Mouse (Mus musculus) gastrocnemius, adult 8-10 months (tissue): ENCODE results near the gene Cdk5rap3. TPM values are rescaled to one million over a fixed set of nuclear protein-coding genes. Genes with fewer than 3 reads are reported as not detected.
A peak's percentile ranks its signal among the peaks of the same experiment; 100 is the strongest.

Source experiments
- DNase-seq, 2 experiments: peaks; one replicate each; pipeline ENCODE4 v3.0.0; 2022; ENCODE audit warnings: low spot score in 2 of 2
- total RNA-seq, 4 experiments: library from RNA; stranded (reverse); gene quantifications; 2 replicates each; pipeline ENCODE4 v1.2.4; 2022

The Cdk5rap3 gene
- total RNA-seq, 4 experiments from 2014 or later: 23.0 to 30.7 (median 27.9) TPM

GRCm38 (mm10) chr11:96899449-96900306 is 16.6 kb downstream of the Cdk5rap3 start:
- DNase-seq: no peak

GRCm38 (mm10) chr11:96895886-96896285 is 20.4 kb downstream of the Cdk5rap3 start:
- DNase-seq: no peak

DNA sequence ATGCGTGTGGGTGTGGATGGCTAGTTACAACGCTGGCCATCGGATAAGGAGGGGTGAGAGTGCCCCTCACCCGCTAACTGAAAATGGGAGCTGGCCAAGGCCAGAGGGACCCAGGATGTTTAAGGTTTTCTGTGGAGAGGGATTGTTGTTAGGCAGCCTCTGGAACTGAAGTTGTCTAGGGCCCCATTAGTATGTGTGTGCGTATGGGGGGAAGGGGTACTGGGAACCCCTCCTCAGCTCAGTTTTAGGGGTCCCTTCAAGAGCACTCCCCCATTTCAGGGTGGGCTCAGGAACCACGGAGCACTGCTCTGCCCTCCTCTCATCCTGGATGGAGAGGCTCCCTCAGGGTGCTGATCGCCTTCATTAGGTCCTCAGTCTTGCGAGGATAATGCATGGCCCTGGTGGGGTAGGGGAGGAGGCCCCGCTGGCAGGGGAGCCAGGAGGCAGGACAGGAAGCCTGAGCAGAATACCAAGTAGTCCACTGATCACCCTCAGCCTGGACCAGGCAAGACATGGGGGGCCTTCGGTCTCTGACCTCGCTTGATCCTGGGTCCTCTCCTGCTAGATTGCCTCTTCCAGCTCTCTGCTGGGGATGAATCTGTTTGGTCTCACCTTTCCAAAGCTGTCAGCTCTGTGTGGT is 23.0 kb downstream of the Cdk5rap3 start:
- DNase-seq: no peak

- DNase-seq: no peak
These were observed 24.3 kb downstream of the Cdk5rap3 start for GRCm38 (mm10) chr11:96891784-96892527.

DNA sequence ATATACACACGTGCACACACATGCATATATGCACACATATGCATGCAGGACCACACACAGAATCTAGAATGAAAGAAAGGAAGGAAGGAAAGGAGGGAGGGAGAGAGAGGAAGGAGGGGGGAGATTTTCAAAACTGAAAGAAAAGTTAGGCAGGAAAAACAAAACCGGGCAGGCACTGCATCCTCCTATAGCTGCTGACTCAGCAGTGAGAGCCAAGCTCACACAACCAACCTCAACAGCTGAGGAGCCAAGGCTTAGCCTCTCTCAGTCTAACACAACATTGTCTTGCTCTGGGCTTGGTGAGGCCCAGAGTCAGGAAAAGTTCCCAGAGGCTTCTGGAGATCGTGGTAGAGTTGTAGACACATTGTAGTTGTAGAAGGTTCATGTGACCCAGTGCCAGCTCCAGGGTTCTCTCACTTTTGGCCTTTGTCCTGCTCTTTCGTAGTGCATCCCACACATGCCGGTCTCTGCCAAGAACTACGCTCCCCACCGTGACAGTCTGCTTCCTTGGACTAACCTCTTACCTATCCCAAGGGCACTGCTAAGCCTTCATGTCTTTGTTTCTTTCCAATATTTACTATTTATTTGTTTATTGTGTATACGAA is 29.3 kb downstream of the Cdk5rap3 start:
- DNase-seq: no peak

- DNase-seq: no peak
These were observed 30.4 kb downstream of the Cdk5rap3 start for GRCm38 (mm10) chr11:96885901-96886340.

- no peak for DNase-seq
These were observed 36.0 kb downstream of the Cdk5rap3 start for GRCm38 (mm10) chr11:96880296-96880695.

DNA sequence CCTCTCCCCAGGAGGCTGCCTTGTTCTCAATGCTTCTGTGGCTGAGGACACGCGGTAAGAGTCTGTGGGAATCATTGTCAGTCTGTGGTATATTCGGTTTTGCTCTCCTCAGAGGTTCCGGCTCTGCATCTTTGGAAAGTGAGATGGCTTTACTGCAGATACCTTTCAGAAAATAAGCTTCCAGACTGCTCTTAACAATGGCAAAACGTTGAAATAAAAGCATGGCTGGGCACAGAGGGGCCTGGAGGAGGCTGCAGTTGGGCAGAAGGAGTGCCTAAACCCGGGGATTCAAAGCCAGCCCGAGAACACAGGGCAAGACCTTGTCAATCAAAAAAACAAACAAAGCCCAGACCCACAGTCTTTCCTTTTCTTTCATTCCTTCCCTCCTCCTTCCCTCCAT is 36.9 kb downstream of the Cdk5rap3 start:
- DNase-seq: no peak

DNA sequence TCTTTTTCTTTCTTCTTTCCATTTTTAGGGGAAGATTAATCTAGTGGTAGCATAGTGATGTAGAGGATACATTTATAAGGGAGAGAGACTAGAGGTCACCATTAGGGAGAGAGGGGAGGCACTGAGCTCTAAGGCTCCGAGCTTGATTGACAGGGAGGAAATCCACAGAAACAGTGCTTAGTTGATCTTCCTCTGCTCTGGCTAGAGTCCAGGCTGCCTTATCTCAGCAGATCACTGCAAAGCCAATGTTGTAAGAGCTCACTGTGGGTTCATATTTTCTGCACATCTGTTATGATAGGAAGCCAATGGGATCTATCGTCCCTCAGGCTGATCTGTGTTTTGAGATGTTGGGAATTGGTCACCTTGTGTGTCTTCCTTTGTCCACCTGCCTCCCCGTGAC is 37.6 kb downstream of the Cdk5rap3 start:
- DNase-seq: no peak

- no peak for DNase-seq
These were observed 39.2 kb downstream of the Cdk5rap3 start for GRCm38 (mm10) chr11:96877071-96877470.

DNA sequence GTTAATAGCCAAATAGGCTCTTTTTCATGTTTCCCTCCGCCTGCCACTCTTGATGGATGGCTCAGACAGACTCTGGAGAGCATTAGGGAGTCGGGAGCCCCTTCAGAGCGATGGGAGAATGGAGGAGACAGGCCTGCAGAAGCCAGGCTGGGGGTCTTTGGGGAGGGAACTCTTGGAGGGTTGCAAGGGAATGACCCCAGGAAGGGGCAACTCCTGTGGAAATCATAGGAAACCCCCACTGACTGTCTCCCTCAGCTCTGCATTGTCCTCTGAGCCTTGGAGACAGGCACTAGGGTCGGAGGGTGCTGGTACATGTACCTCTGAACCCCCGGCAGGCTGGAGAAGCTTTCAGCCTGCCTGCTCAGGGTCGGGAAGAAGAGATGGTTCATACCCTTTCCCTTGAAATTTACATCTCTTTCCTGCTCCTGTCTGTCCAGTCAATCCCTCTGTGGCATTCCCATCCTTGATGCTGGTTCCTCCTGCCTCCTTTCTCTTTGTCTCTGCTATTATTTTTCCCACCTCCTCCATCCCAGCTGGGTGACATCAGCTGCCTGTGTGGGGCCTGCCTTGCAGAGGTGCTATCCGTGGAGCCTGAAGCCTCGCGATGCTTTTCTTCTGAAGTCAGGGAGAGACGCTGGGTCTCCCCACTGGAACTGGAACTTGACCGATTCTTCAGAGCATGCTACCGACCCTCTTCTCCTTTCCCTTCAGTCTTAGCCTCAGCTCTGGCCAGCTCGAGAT is 39.8 kb downstream of the Cdk5rap3 start:
- no peak for DNase-seq

DNA sequence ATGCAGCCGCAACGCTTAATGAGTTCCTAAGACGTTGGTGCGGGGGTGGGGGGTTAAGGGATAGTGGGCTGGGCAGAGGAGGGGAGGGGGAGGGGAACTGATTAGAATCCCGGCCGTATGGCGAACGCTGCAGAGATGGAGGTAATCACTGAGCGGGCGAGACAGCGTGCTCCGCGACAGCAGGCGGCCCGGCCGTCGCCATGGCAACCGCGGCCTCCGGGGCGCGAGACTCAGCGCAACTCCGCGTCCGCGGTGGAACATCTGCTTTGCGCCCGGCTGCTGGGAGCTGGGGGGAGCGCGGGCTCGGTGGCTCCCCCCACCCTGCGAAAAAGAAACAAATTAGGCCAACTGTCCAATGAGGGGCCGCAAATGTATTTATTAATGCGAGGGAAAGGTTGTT is 40.6 kb downstream of the Cdk5rap3 start:
- DNase-seq: peak in 1 of 2 experiments; percentile 37

DNA sequence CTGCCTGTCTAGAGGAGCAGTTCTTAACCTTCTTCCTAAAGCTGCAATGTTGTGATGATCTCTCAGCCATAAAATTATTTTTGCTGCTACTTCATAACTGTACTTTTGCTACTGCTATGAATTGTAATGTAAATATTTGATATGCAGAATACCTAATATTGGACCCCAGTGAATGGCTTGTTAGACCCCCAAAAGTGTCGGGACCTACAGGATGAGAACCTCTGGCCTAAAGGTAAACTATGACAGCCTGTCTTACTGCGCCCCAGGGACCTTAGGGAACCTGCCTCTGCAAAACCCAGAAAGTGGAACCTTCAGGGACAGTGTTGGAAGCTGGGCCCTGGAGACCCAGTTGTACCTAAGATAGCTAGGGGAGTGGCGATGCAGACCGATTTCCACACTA is 41.0 kb downstream of the Cdk5rap3 start:
- no peak for DNase-seq

DNA sequence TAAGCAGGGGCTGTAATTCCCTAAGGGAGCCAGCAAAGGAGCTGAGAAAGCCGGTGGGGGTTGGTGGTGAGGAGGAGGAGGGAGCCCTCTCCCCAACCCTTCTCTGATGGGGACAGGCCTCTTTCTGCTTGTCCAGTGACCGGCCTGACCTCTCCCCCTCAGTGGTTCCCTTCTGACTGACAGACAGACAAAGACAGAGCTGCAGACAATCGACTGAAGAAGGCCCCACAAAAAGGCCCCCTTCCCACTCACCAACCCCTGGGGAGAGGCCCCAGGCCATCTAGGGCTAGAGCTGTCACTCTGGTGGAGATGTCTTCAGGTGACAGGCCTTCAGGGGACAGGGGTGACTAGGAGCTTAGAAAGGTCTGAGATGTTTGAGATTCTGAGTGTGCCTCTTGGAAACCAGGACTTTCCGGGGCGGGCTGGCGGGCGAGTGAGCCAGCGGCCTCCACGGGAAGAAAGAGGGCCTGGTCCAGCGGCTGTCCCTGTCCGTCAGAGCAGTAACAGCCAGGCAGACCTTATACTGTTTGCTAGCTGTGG is 42.6 kb downstream of the Cdk5rap3 start:
- peak; percentile 26 to 53 for DNase-seq

DNA sequence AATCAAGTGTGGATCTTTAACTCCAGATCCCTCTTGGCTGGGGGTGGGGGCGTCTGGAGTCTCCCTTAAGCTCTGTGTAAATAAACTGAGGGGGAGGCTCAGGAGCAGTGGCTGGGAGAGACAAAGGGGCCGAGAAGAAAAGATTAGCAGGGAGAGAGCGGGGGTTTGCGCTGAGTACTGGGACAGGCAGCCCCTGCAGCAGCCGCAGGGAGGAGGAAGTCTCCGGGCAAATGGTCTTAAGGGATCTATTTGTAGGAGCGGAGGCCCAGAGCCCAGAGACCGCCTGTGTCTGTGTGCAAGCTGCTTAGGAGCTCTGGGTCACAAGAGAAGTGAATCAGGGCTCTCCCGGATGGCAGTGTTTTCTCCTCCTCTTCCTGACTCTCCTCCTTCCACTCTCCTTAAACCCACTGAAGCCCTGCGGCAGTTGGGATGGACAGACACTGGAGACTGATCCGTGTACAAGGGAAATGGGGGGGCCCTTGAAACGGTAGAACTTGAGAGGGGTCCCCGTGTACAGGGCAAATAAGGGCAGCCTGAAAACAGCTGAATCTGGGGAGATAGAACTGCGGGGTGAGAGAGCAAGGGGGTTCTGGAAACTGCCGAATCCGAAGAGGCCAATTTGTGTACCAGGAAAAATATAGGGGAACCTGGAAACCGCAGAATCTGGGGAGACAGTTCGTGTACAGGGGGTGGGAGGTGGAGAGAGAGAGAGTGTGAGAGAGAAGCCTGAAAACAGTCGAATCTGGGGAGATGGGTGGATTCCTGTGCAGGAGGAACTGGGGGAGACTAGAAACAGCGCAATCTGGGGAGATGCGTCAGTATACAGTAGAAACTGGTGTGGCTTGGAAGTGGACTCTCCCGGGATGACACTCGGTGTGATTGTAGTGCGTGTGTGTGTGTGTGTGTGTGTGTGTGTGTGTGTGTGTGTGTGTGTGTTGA is 43.6 kb downstream of the Cdk5rap3 start:
- DNase-seq: no peak

GRCm38 (mm10) chr11:96867149-96867548 is 49.1 kb downstream of the Cdk5rap3 start:
- peak; percentile 57 to 58 for DNase-seq

GRCm38 (mm10) chr11:96863206-96863995 is 52.9 kb downstream of the Cdk5rap3 start:
- DNase-seq: peak; percentile 28 to 51

- no peak for DNase-seq
These were observed 53.8 kb downstream of the Cdk5rap3 start for GRCm38 (mm10) chr11:96862534-96862933.

- DNase-seq: peak; percentile 86 to 90
These were observed 54.4 kb downstream of the Cdk5rap3 start for GRCm38 (mm10) chr11:96861878-96862289.
